Mouse (Mus musculus): Measurements from ENCODE around the gene Chd1l. TPM values are rescaled to one million over a fixed set of nuclear protein-coding genes. Genes with fewer than 3 reads are reported as not detected.

The Chd1l gene
- polyA plus RNA-seq, 1 experiment from 2014 or later = 4.9 TPM

DNA sequence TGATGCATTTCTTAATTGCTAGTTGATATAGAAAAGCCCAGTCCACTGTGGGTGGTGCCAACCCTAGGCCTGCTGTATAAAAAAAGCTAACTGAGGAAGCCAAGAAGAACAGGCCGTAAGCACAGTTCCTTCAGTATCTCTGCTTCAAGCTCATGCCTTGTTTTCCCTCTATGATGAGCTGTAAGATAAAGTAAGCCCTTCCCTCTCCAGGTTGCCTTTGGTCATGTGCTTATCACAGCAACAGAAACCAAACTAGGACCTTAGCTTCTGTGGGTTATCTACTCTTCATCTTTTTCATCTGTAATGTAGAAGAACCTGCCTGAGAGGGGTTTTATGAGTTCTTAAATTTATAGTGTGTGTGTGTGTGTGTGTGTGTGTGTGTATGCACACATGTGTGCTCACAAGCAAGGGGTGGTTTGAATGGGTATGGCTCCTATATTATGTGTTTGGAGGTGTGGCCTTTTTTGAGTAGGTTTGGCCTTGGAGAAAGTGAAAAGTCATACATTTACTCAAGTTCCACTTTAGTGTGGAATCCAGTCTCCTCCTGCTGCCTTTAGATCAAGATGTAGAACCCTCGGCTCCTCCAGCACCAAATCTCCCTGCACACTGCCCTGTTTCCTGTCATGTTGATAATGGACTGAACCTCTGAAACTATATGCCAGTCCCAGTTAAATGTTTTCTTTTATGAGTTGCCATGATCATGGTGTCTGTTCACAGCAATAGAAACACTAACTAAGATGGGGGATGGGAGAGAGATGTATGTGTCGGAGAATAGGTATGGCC is 9.8 kb downstream of the Chd1l start:
- no peak for ATAC-seq (ENCODE audit: low FRiP score)
- no peak overlapping the region for H3K4me2 ChIP-seq (replicated peaks)
- WGBS = 95% methylated on average over 3 of the region's 3 CpGs
- no peak for DNase-seq (ENCODE audit: low spot score)
- H3K4me3 ChIP-seq (replicated peaks; ENCODE audit: low read length) = no peak overlapping the region
- no peaks in the 10 kb centered on the region for H3K27me3 ChIP-seq (ENCODE audit: control insufficient read depth, insufficient read depth, low read length)
- H3K36me3 ChIP-seq (replicated peaks; ENCODE audit: control insufficient read depth, insufficient read depth) = no peaks in the 10 kb centered on the region
- no peaks in the 10 kb centered on the region for H3K4me1 ChIP-seq (replicated peaks; ENCODE audit: control insufficient read depth, insufficient read depth, low read length)
- H3K27ac ChIP-seq = no peak overlapping the region
- no peaks in the 10 kb centered on the region for H3K9me3 ChIP-seq (ENCODE audit: control insufficient read depth, low read length)
- H3K9ac ChIP-seq = no peak overlapping the region

DNA sequence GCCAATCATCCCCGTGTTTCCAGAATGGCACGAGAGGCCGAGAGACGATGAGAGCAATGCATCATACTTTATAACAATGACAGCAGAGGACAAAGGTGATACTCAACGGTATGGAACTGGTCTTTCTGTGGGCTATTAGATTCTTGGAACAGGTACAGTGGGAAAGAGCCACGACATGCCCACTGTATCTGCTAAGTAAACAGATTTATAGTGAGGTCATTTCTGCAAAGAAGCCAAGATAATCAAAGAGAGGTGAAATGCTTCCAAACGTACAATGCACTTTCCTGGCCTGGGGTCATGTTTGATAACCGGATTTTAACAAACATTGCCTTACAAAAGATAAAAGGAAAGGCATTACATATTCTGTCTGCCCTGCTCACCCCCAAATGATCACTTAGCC is 13.2 kb downstream of the Chd1l start:
- H3K9me3 ChIP-seq (ENCODE audit: control insufficient read depth, low read length) = no peaks in the 10 kb centered on the region
- no peaks in the 10 kb centered on the region for H3K36me3 ChIP-seq (replicated peaks; ENCODE audit: control insufficient read depth, insufficient read depth)
- no peak overlapping the region for H3K4me3 ChIP-seq (replicated peaks; ENCODE audit: low read length)
- H3K27ac ChIP-seq = no peak overlapping the region
- DNase-seq (ENCODE audit: low spot score) (no peak), ATAC-seq (ENCODE audit: low FRiP score) (no peak)
- H3K4me2 ChIP-seq (replicated peaks) = no peak overlapping the region
- no peaks in the 10 kb centered on the region for H3K4me1 ChIP-seq (replicated peaks; ENCODE audit: control insufficient read depth, insufficient read depth, low read length)
- no peak overlapping the region for H3K9ac ChIP-seq
- H3K27me3 ChIP-seq (ENCODE audit: control insufficient read depth, insufficient read depth, low read length) = no peaks in the 10 kb centered on the region
- WGBS = 84% methylated on average over 8 of the region's 8 CpGs

DNA sequence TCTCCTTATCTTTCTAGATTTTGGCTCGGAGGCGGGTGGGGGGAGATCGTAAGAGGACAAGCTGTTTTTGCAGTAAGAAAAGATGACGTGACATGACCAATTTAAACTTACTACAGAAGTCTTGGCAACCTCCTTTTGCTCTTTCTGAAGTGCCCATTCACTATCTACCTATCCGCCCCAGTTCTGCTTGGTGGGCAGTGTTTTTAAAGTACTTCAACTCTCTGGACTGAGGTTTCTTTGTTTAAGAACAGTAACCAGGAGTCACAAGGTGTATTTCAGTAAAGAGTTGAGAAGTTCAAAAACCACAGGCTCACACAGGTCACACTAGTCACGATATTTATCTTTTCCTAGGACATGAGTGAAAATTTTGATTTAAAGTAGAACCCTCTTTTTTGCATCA is 14.9 kb downstream of the Chd1l start:
- H3K27ac ChIP-seq = no peak overlapping the region
- no peaks in the 10 kb centered on the region for H3K36me3 ChIP-seq (replicated peaks; ENCODE audit: control insufficient read depth, insufficient read depth)
- no peaks in the 10 kb centered on the region for H3K9me3 ChIP-seq (ENCODE audit: control insufficient read depth, low read length)
- DNase-seq (ENCODE audit: low spot score) (no peak), ATAC-seq (ENCODE audit: low FRiP score) (no peak)
- no peak overlapping the region for H3K4me3 ChIP-seq (replicated peaks; ENCODE audit: low read length)
- H3K4me1 ChIP-seq (replicated peaks; ENCODE audit: control insufficient read depth, insufficient read depth, low read length) = no peaks in the 10 kb centered on the region
- H3K9ac ChIP-seq = no peak overlapping the region
- H3K4me2 ChIP-seq (replicated peaks) = no peak overlapping the region
- H3K27me3 ChIP-seq (ENCODE audit: control insufficient read depth, insufficient read depth, low read length) = no peaks in the 10 kb centered on the region
- 96% methylated on average over 6 of the region's 6 CpGs for WGBS

DNA sequence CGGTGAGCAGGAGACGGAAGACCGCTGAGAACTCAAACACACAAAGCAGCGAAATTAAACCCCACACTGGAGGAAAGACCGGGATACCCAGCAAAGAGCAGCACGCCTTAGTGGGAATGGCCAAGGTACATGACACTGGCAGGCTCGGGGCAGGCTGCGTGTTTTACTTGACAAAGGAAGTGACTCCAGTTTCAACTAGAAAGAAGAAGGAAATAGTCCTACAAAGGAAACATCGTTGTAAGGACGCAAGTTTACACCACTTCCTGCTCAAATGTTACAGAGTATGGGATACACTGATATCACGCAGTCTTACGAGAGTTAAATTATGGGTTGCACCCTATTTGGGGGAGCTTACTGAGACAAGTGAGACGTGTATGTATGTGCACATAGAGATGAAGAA is 15.9 kb downstream of the Chd1l start:
- Histone ChIP-seq H3K4me1 (replicated peaks; ENCODE audit: control insufficient read depth, insufficient read depth, low read length) (no peaks in the 10 kb centered on the region), H3K27ac (no peak overlapping the region), H3K27me3 (ENCODE audit: control insufficient read depth, insufficient read depth, low read length) (no peaks in the 10 kb centered on the region), H3K4me3 (replicated peaks; ENCODE audit: low read length) (no peak overlapping the region), H3K9ac (no peak overlapping the region), H3K4me2 (replicated peaks) (no peak overlapping the region), H3K9me3 (ENCODE audit: control insufficient read depth, low read length) (no peaks in the 10 kb centered on the region), H3K36me3 (replicated peaks; ENCODE audit: control insufficient read depth, insufficient read depth) (no peaks in the 10 kb centered on the region)
- DNase-seq (ENCODE audit: low spot score) = no peak
- WGBS = 95% methylated on average over 13 of the region's 13 CpGs
- no peak for ATAC-seq (ENCODE audit: low FRiP score)

DNA sequence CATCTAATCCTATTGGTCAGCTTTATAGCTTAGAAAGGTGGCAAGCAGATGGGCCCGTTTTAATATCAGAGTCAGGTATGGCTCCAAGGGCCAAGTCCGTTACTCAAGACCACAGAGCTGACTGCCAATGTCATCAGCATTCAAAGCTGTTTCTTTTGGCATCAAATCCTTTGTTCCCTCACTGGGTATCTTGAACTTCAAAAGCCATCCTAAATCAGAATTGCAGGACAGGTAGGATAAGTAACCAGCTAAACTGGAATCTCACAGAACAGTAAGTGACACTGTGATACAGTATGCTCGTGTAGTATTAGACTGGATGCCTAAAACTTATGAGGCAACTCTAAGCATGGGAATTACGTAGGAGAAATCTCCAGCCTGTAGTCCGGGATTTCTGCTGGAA is 16.9 kb downstream of the Chd1l start:
- Histone ChIP-seq H3K27ac (no peak overlapping the region), H3K27me3 (ENCODE audit: control insufficient read depth, insufficient read depth, low read length) (no peaks in the 10 kb centered on the region), H3K9ac (no peak overlapping the region), H3K4me1 (replicated peaks; ENCODE audit: control insufficient read depth, insufficient read depth, low read length) (no peaks in the 10 kb centered on the region), H3K9me3 (ENCODE audit: control insufficient read depth, low read length) (no peaks in the 10 kb centered on the region), H3K4me3 (replicated peaks; ENCODE audit: low read length) (no peak overlapping the region), H3K4me2 (replicated peaks) (no peak overlapping the region), H3K36me3 (replicated peaks; ENCODE audit: control insufficient read depth, insufficient read depth) (no peaks in the 10 kb centered on the region)
- no peak for DNase-seq (ENCODE audit: low spot score)
- ATAC-seq (ENCODE audit: low FRiP score) = no peak
- 92% methylated on average over 5 of the region's 5 CpGs for WGBS

DNA sequence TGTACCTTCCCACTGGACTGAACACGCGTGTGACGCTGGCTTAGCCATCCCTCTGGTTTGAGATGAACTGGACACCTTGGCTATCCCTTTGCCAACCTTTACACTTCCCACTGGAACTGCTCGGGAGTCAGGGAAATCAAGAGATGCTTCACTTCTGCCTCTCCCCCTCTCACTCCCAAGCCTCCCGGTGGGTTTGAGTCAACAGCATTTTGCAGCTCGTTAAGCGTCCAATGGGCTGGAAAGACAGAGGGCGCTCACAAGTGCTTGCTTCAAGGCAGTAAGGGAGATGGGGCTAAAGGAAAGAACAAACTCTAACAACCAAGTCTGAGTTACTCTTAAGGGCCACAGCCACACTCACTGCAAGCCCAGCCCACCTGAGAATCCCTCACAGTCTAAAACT is 19.3 kb downstream of the Chd1l start:
- H3K27me3 ChIP-seq (ENCODE audit: control insufficient read depth, insufficient read depth, low read length) = no peaks in the 10 kb centered on the region
- DNase-seq (ENCODE audit: low spot score) (no peak), ATAC-seq (ENCODE audit: low FRiP score) (no peak)
- 51% methylated on average over 8 of the region's 8 CpGs for WGBS
- H3K4me2 ChIP-seq (replicated peaks) = no peak overlapping the region
- H3K4me3 ChIP-seq (replicated peaks; ENCODE audit: low read length) = no peak overlapping the region
- H3K36me3 ChIP-seq (replicated peaks; ENCODE audit: control insufficient read depth, insufficient read depth) = no peaks in the 10 kb centered on the region
- no peak overlapping the region for H3K27ac ChIP-seq
- no peaks in the 10 kb centered on the region for H3K9me3 ChIP-seq (ENCODE audit: control insufficient read depth, low read length)
- no peak overlapping the region for H3K9ac ChIP-seq
- H3K4me1 ChIP-seq (replicated peaks; ENCODE audit: control insufficient read depth, insufficient read depth, low read length) = no peaks in the 10 kb centered on the region

DNA sequence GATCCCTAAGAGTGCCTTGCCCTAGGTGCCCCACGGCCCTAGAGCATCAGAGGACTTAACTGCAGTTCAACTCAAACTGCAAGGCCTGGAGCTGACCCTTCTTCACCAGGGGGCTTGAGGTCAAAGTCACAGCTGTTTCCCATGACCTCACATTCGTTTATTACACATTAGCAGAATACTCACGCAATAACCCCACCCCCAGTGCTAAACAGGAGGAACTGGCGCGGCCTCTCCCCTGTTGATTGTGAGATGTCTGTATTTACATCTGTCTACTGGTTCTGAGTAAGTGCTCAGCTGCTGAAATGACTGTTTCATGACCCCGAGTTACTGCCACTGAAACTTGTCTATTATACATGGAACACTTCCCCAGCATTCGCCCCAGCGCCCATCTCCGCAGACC is 22.3 kb downstream of the Chd1l start:
- DNase-seq (ENCODE audit: low spot score) (no peak), ATAC-seq (ENCODE audit: low FRiP score) (no peak)
- Histone ChIP-seq H3K9ac (no peak overlapping the region), H3K27ac (no peak overlapping the region), H3K4me3 (replicated peaks; ENCODE audit: low read length) (no peak overlapping the region), H3K4me2 (replicated peaks) (no peak overlapping the region), H3K36me3 (replicated peaks; ENCODE audit: control insufficient read depth, insufficient read depth) (no peaks in the 10 kb centered on the region), H3K27me3 (ENCODE audit: control insufficient read depth, insufficient read depth, low read length) (no peaks in the 10 kb centered on the region), H3K4me1 (replicated peaks; ENCODE audit: control insufficient read depth, insufficient read depth, low read length) (no peaks in the 10 kb centered on the region), H3K9me3 (ENCODE audit: control insufficient read depth, low read length) (no peaks in the 10 kb centered on the region)
- WGBS = 83% methylated on average over 9 of the region's 9 CpGs

DNA sequence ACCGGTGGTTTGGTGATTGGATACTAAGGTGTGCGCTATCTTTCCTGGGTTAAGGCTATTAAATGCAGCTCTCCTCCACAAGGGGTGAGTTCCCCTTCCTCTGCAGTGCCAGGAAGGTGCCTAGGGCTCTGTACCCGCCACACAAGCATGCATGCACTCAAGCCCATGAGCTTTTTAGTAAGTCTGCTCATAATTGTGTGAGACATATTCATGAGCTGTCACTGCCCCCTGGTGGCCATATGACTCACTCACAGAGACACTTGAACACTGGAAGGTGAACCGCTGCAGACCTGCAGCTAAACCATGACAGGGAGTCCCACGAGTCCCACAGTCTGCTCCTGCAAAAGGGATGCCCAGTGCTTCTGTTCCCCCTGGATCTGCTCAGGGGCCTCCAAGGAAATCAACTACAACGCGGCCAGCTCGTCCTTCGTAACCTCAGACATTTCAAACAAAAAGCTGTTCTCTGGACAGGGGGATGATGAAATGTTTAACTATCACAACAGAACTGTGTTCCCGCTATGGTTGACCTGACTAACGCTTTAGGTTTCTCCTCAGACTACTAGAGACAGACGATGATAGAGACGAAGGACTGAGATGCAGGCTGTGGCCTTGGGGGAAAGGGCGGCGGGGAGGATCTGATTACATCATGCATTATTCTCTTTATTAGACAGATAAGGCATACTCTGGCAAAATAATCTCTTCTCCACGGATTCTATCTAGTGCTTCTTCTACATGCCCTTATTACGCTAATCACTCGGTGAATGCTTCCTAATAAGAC is 24.4 kb downstream of the Chd1l start:
- ATAC-seq (ENCODE audit: low FRiP score) (peak; percentile 90), DNase-seq (ENCODE audit: low spot score) (peak; percentile 96)
- H3K4me3 ChIP-seq (replicated peaks; ENCODE audit: low read length) = no peak overlapping the region
- H3K27me3 ChIP-seq (ENCODE audit: control insufficient read depth, insufficient read depth, low read length) = no peaks in the 10 kb centered on the region
- WGBS = 48% methylated on average over 18 of the region's 18 CpGs
- H3K9ac ChIP-seq = peak overlapping the region; percentile 22; the same call in 1 of the 2 replicates
- no peaks in the 10 kb centered on the region for H3K4me1 ChIP-seq (replicated peaks; ENCODE audit: control insufficient read depth, insufficient read depth, low read length)
- peak overlapping the region; percentile 49; the same call in 1 of the 2 replicates for H3K27ac ChIP-seq
- peak overlapping the region; percentile 32 for H3K4me2 ChIP-seq (replicated peaks)
- no peaks in the 10 kb centered on the region for H3K36me3 ChIP-seq (replicated peaks; ENCODE audit: control insufficient read depth, insufficient read depth)
- no peaks in the 10 kb centered on the region for H3K9me3 ChIP-seq (ENCODE audit: control insufficient read depth, low read length)

DNA sequence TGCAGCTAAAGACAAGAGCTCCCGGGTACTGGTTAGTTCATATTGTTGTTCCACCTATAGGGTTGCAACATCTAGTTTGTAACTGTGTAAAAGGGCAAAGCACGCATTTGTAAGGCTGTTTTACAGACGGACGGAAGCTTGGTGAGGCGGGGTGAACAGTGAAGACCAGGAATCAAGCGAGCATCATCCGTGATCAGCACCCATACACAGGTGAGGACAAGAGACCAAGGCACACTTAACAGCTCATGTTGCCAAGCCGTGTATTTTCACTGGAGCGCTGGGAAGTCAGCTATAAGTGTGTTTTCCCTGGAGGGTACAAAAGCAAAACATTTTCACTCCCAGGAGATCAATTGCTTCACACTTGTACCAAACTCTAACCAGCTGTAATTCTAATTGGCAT is 36.2 kb downstream of the Chd1l start:
- no peak overlapping the region for H3K9ac ChIP-seq
- no peak overlapping the region for H3K27ac ChIP-seq
- ATAC-seq (ENCODE audit: low FRiP score) (peak; percentile 22; the same call in 1 of the 2 replicates), DNase-seq (ENCODE audit: low spot score) (peak; percentile 39)
- H3K4me1 ChIP-seq (replicated peaks; ENCODE audit: control insufficient read depth, insufficient read depth, low read length) = 0 out of 2 replicates have a peak, but pooled peaks cover 7% of the 10 kb centered on the region
- H3K27me3 ChIP-seq (ENCODE audit: control insufficient read depth, insufficient read depth, low read length) = no peaks in the 10 kb centered on the region
- no peak overlapping the region for H3K4me3 ChIP-seq (replicated peaks; ENCODE audit: low read length)
- H3K9me3 ChIP-seq (ENCODE audit: control insufficient read depth, low read length) = no peaks in the 10 kb centered on the region
- H3K4me2 ChIP-seq (replicated peaks) = no peak overlapping the region
- H3K36me3 ChIP-seq (replicated peaks; ENCODE audit: control insufficient read depth, insufficient read depth) = no peaks in the 10 kb centered on the region
- 76% methylated on average over 9 of the region's 9 CpGs for WGBS

Measured in hindbrain, embryonic 14.5 days (tissue).